Mouse (Mus musculus): ENCODE measurements at regions not wholly inside any gene's neighbourhood (a gene's known extent, or its start where the extent isn't known, plus 50 kb on each side); places are given as distances from the start of the nearest gene placed in this dataset.

DNA sequence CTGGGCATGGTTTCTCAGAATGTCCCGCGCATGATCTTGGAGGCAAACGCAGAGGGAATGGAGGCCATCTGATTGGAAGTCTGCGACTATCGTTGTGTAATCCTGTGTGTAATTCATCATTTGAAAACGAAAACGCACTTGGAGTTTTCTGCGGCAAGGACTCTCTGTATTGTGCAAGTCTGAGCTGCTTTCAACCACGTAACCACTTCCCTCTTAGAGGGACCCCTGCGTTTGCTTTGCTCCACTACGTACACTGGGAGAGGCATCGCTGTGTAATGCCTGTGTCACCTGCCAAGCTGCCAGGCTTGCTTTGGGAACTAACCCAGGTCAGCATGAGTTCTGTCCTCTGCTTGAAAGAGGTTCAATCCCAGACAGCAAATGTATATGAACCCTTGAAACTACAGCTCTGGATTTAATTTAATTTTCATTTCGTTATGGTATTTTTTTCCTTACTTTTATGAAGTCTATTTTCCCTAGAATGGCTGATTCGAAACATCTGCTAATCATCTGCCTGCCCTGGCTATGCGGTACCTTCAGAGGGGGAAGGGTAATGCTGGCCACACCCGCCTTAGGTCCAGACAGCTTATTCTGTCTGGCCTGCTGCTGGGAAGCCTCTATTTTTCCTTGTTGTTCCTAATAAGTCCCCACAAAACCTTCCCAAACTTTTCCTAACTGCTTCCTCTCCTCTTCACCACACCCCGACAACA, 65.2 kb downstream of the Ptgs2 start:
- TF ChIP-seq CTCF (IDR thresholded peaks at IDR 0.05; ENCODE audit: low read depth) = no peak
- TF ChIP-seq EP300 (IDR thresholded peaks at IDR 0.05; ENCODE audit: low read depth) = no peak
